ENCODE assay signal across 9 mouse cellular contexts in genomic region chrX:7675001-7675380, GRCm38 (mm10). TPM values are rescaled to one million over a fixed set of nuclear protein-coding genes. Genes with fewer than 3 reads are reported as not detected.
DNase-seq lines count a peak whose midpoint lies in the region; ATAC-seq and TF ChIP-seq lines count a peak whose summit lies in the region.
"Had no signal": no experiment of that assay in that cellular context is flagged by ENCODE, and none has a peak within 500 bp of the region (broad histone marks: within the 10 kb centered on the region; RNA-seq: fewer than 3 reads in every experiment).

No protein-coding gene starts in this region.

- peak; percentile 15; the same call in 1 of the 2 replicates for ATAC-seq in kidney, postnatal 0 days (replicated peaks; ENCODE audit: low FRiP score, low read depth)
- ATAC-seq in embryonic facial prominence, embryonic 11.5 days (replicated peaks; ENCODE audit: insufficient number of reproducible peaks, low FRiP score, low TSS enrichment, low read depth), result no peak
- ATAC-seq in neural tube, embryonic 14.5 days (ENCODE audit: low read depth), result no peak

- H3K27me3 ChIP-seq in kidney, postnatal 0 days (ENCODE audit: insufficient read depth, low read length), result no peaks in the 10 kb centered on the region
- H3K27me3 ChIP-seq in embryonic facial prominence, embryonic 11.5 days (ENCODE audit: control insufficient read depth, insufficient read depth, low read length), result no peaks in the 10 kb centered on the region
- no peaks in the 10 kb centered on the region for H3K27me3 ChIP-seq in limb, embryonic 10.5 days (ENCODE audit: low read depth, poor library complexity, severe bottlenecking)
- H3K27me3 ChIP-seq in neural tube, embryonic 14.5 days (ENCODE audit: control insufficient read depth, insufficient read depth, low read length), result no peaks in the 10 kb centered on the region

- no peaks in the 10 kb centered on the region for H3K9me3 ChIP-seq in kidney, postnatal 0 days (replicated peaks; ENCODE audit: low read length)
- no peaks in the 10 kb centered on the region for H3K9me3 ChIP-seq in embryonic facial prominence, embryonic 11.5 days (replicated peaks; ENCODE audit: control insufficient read depth, low read length)
- H3K9me3 ChIP-seq in limb, embryonic 10.5 days (replicated peaks), result no peaks in the 10 kb centered on the region
- no peaks in the 10 kb centered on the region for H3K9me3 ChIP-seq in neural tube, embryonic 14.5 days (ENCODE audit: control insufficient read depth, low read length)

- peak overlapping the region; percentile 20 for H3K4me3 ChIP-seq in kidney, postnatal 0 days (replicated peaks; ENCODE audit: low read depth, low read length)
- H3K4me3 ChIP-seq in embryonic facial prominence, embryonic 11.5 days (ENCODE audit: low read depth, low read length), result 0 out of 2 replicates have a peak overlapping the region, but pooled peaks have one; percentile 8
- H3K4me3 ChIP-seq in limb, embryonic 10.5 days, result peak overlapping the region; percentile 40
- peak overlapping the region; percentile 4; the same call in 1 of the 2 replicates for H3K4me3 ChIP-seq in neural tube, embryonic 14.5 days (ENCODE audit: low read depth, low read length)

- H3K36me3 ChIP-seq in kidney, postnatal 0 days (ENCODE audit: insufficient read depth, low read length), result no peaks in the 10 kb centered on the region
- H3K36me3 ChIP-seq in embryonic facial prominence, embryonic 11.5 days (replicated peaks; ENCODE audit: control insufficient read depth, insufficient read depth, low read depth, low read length), result no peaks in the 10 kb centered on the region
- no peaks in the 10 kb centered on the region for H3K36me3 ChIP-seq in limb, embryonic 10.5 days
- H3K36me3 ChIP-seq in neural tube, embryonic 14.5 days (ENCODE audit: control insufficient read depth, insufficient read depth, low read length), result no peaks in the 10 kb centered on the region

- H3K27ac ChIP-seq in kidney, postnatal 0 days, result peak overlapping the region; percentile 80
- no peak overlapping the region for H3K27ac ChIP-seq in embryonic facial prominence, embryonic 11.5 days (replicated peaks; ENCODE audit: low read depth, low read length)
- H3K27ac ChIP-seq in limb, embryonic 10.5 days, result peak overlapping the region; percentile 73
- H3K27ac ChIP-seq in neural tube, embryonic 14.5 days (ENCODE audit: low read depth, low read length), result no peak overlapping the region

- DNase-seq in kidney, postnatal 0 days (ENCODE audit: low spot score), result no peak
- no peak for DNase-seq in kidney, postnatal 25 days
- DNase-seq in embryonic facial prominence, embryonic 11.5 days (ENCODE audit: low spot score), result no peak
- DNase-seq in limb, embryonic 10.5 days (ENCODE audit: low spot score), result no peak
- no peak for DNase-seq in adrenal gland, postnatal 4 days (ENCODE audit: low spot score in 2 of 2)
- no peak for DNase-seq in adrenal gland, postnatal 25 days
- no peak for DNase-seq in layer of hippocampus, postnatal 36 days
- DNase-seq: heart, postnatal 10 days had no signal

- TF ChIP-seq CTCF in kidney, postnatal 0 days (IDR thresholded peaks at IDR 0.05; ENCODE audit: low read depth), result no peak

- peak overlapping the region; percentile 37; the same call in 1 of the 2 replicates for H3K9ac ChIP-seq in kidney, postnatal 0 days (ENCODE audit: low read depth, low read length)
- H3K9ac ChIP-seq in embryonic facial prominence, embryonic 11.5 days (replicated peaks; ENCODE audit: low read length), result no peak overlapping the region
- no peak overlapping the region for H3K9ac ChIP-seq in neural tube, embryonic 14.5 days (replicated peaks; ENCODE audit: low read depth, low read length)

- H3K4me2 ChIP-seq in kidney, postnatal 0 days (ENCODE audit: low read length), result peak overlapping the region; percentile 49
- peak overlapping the region; percentile 33 for H3K4me2 ChIP-seq in embryonic facial prominence, embryonic 11.5 days (ENCODE audit: low read depth, low read length)
- H3K4me2 ChIP-seq in neural tube, embryonic 14.5 days (ENCODE audit: low read depth, low read length), result peak overlapping the region; percentile 27; the same call in 1 of the 2 replicates

- H3K4me1 ChIP-seq in kidney, postnatal 0 days (replicated peaks; ENCODE audit: insufficient read depth, low read length), result 0 out of 2 replicates have a peak, but pooled peaks cover 4% of the 10 kb centered on the region
- H3K4me1 ChIP-seq in embryonic facial prominence, embryonic 11.5 days (ENCODE audit: control insufficient read depth, insufficient read depth, low read length), result no peaks in the 10 kb centered on the region
- peaks cover 12% of the 10 kb centered on the region for H3K4me1 ChIP-seq in limb, embryonic 10.5 days
- no peaks in the 10 kb centered on the region for H3K4me1 ChIP-seq in neural tube, embryonic 14.5 days (ENCODE audit: control insufficient read depth, insufficient read depth, low read length)

- 47% methylated on average over 10 of the region's 10 CpGs for WGBS in kidney, postnatal 0 days
- 41% methylated on average over 10 of the region's 10 CpGs for WGBS in embryonic facial prominence, embryonic 11.5 days
- WGBS in limb, embryonic 10.5 days, result 30% methylated on average over 10 of the region's 10 CpGs
- WGBS in neural tube, embryonic 14.5 days, result 36% methylated on average over 10 of the region's 10 CpGs

RNA-seq across cellular contexts. Expression of gene Plp2, which starts 3.8 kb away (rescaled TPM):
- polyA plus RNA-seq in kidney, postnatal 0 days (2015; fragmentation: Nextera tagmentation; extraction: Ambion mirVana), result 142 and 153 TPM in 2 replicates
- 56.3 TPM in 2 replicates for polyA plus RNA-seq in embryonic facial prominence, embryonic 11.5 days (2014; fragmentation: Nextera tagmentation; extraction: Ambion mirVana)
- polyA plus RNA-seq in limb, embryonic 10.5 days (2016; fragmentation: Nextera tagmentation; extraction: Ambion mirVana), result 72.6 and 77.7 TPM in 2 replicates
- 12.5 and 23.2 TPM in 2 replicates for polyA plus RNA-seq in neural tube, embryonic 14.5 days (2014; fragmentation: Nextera tagmentation; extraction: Ambion mirVana)
- 100 to 1,000 TPM in 1 of 2 experiments, 10 to 100 TPM in 1; 87.4 to 102 TPM for total RNA-seq in adrenal gland, postnatal 4 days (2021)
- 62.4 and 70.9 TPM in 2 replicates for total RNA-seq in adrenal gland, postnatal 25 days (2021)
- 1 to 10 TPM; 5.1 to 5.7 TPM for total RNA-seq in layer of hippocampus, postnatal 36 days (2021)

RNA-seq across cellular contexts. Expression of gene Magix, which starts 6.1 kb away (rescaled TPM):
- 1.5 and 2.3 TPM in 2 replicates for polyA plus RNA-seq in kidney, postnatal 0 days (2015; fragmentation: Nextera tagmentation; extraction: Ambion mirVana)
- 0.10 and 0.15 TPM in 2 replicates for polyA plus RNA-seq in embryonic facial prominence, embryonic 11.5 days (2014; fragmentation: Nextera tagmentation; extraction: Ambion mirVana)
- polyA plus RNA-seq in limb, embryonic 10.5 days (2016; fragmentation: Nextera tagmentation; extraction: Ambion mirVana), result 0.08 and 0.13 TPM in 2 replicates
- polyA plus RNA-seq in neural tube, embryonic 14.5 days (2014; fragmentation: Nextera tagmentation; extraction: Ambion mirVana), result 0.20 TPM in 1 of 2 replicates, not detected in the other
- 1 to 10 TPM in 1 of 2 experiments, under 1 TPM in 1; 0.42 to 1.4 TPM for total RNA-seq in adrenal gland, postnatal 4 days (2021)
- 0.52 and 0.86 TPM in 2 replicates for total RNA-seq in adrenal gland, postnatal 25 days (2021)
- under 1 TPM; 0.15 to 0.30 TPM for total RNA-seq in layer of hippocampus, postnatal 36 days (2021)

RNA-seq across cellular contexts. Expression of gene Prickle3, which starts 17.9 kb away (rescaled TPM):
- polyA plus RNA-seq in kidney, postnatal 0 days (2015; fragmentation: Nextera tagmentation; extraction: Ambion mirVana), result 9.5 and 9.7 TPM in 2 replicates
- polyA plus RNA-seq in embryonic facial prominence, embryonic 11.5 days (2014; fragmentation: Nextera tagmentation; extraction: Ambion mirVana), result 2.6 and 2.9 TPM in 2 replicates
- 6.4 and 9.1 TPM in 2 replicates for polyA plus RNA-seq in limb, embryonic 10.5 days (2016; fragmentation: Nextera tagmentation; extraction: Ambion mirVana)
- 1.3 and 2.0 TPM in 2 replicates for polyA plus RNA-seq in neural tube, embryonic 14.5 days (2014; fragmentation: Nextera tagmentation; extraction: Ambion mirVana)
- 10 to 100 TPM; 16.4 to 18.7 TPM for total RNA-seq in adrenal gland, postnatal 4 days (2021)
- 17.9 and 20.0 TPM in 2 replicates for total RNA-seq in adrenal gland, postnatal 25 days (2021)
- total RNA-seq in layer of hippocampus, postnatal 36 days (2021), result under 1 TPM; 0.62 to 0.99 TPM

RNA-seq across cellular contexts. Expression of gene Gpkow, which starts 21.9 kb away (rescaled TPM):
- polyA plus RNA-seq in kidney, postnatal 0 days (2015; fragmentation: Nextera tagmentation; extraction: Ambion mirVana), result 32.7 and 36.2 TPM in 2 replicates
- polyA plus RNA-seq in embryonic facial prominence, embryonic 11.5 days (2014; fragmentation: Nextera tagmentation; extraction: Ambion mirVana), result 42.2 and 44.2 TPM in 2 replicates
- 40.5 and 48.2 TPM in 2 replicates for polyA plus RNA-seq in limb, embryonic 10.5 days (2016; fragmentation: Nextera tagmentation; extraction: Ambion mirVana)
- 50.0 and 55.7 TPM in 2 replicates for polyA plus RNA-seq in neural tube, embryonic 14.5 days (2014; fragmentation: Nextera tagmentation; extraction: Ambion mirVana)
- 10 to 100 TPM; 47.7 to 48.2 TPM for total RNA-seq in adrenal gland, postnatal 4 days (2021)
- 50.4 and 54.9 TPM in 2 replicates for total RNA-seq in adrenal gland, postnatal 25 days (2021)
- 10 to 100 TPM; 35.0 to 36.2 TPM for total RNA-seq in layer of hippocampus, postnatal 36 days (2021)

RNA-seq across cellular contexts. Expression of gene Syp, which starts 36.7 kb away (rescaled TPM):
- polyA plus RNA-seq in kidney, postnatal 0 days (2015; fragmentation: Nextera tagmentation; extraction: Ambion mirVana), result 1.3 and 1.4 TPM in 2 replicates
- 5.3 and 5.8 TPM in 2 replicates for polyA plus RNA-seq in embryonic facial prominence, embryonic 11.5 days (2014; fragmentation: Nextera tagmentation; extraction: Ambion mirVana)
- 1.6 and 1.9 TPM in 2 replicates for polyA plus RNA-seq in limb, embryonic 10.5 days (2016; fragmentation: Nextera tagmentation; extraction: Ambion mirVana)
- 81.4 and 149 TPM in 2 replicates for polyA plus RNA-seq in neural tube, embryonic 14.5 days (2014; fragmentation: Nextera tagmentation; extraction: Ambion mirVana)
- total RNA-seq in adrenal gland, postnatal 4 days (2021), result 10 to 100 TPM; 77.4 to 93.2 TPM
- 28.5 and 34.6 TPM in 2 replicates for total RNA-seq in adrenal gland, postnatal 25 days (2021)
- total RNA-seq in layer of hippocampus, postnatal 36 days (2021), result 1,000 to 10,000 TPM; 1,719 to 2,032 TPM

Comparison
In these comparisons a context has a peak if more than half of its experiments do, and no peak if none do; other contexts are left out.
1. H3K27ac ChIP-seq: peak in kidney, postnatal 0 days (single experiment) and limb, embryonic 10.5 days (single experiment); none in embryonic facial prominence, embryonic 11.5 days (single experiment) and neural tube, embryonic 14.5 days (single experiment).
2. Peak in every context shown above with its lines, with median percentiles within 50 percentile points of each other: H3K4me2 ChIP-seq and H3K4me3 ChIP-seq.